Mouse (Mus musculus) common myeloid progenitor, adult 5-6 weeks (primary cell): Measurements from ENCODE around the gene Gpr179. TPM values are rescaled to one million over a fixed set of nuclear protein-coding genes. Genes with fewer than 3 reads are reported as not detected.

Experiments used
- ATAC-seq: replicated peaks from 2 replicates; pipeline ENCODE4 v1.8.0; 2016; ENCODE audit warnings: low read depth, mild to moderate bottlenecking, moderate TSS enrichment, inconsistent platforms; ENCODE audit not compliant: poor library complexity, severe bottlenecking
- total RNA-seq: library from RNA; stranded (forward); fragments of 200-1000, 187-1606 nt; gene quantifications from 2 replicates; pipeline ENCODE4 v1.2.3, GENCODE M21; 2017

Gpr179 gene
- total RNA-seq = not detected in 2 replicates

GRCm38 (mm10) chr11:97352027-97352684 is at the start of gene Gpr179:
Gene Gpr179 (minus strand): TSS chr11:97352077.
- ATAC-seq = no peak

- no peak for ATAC-seq
Observed at GRCm38 (mm10) chr11:97401082-97401481, 49.2 kb upstream of the Gpr179 start.

- ATAC-seq = peak; percentile 94
Observed at GRCm38 (mm10) chr11:97399958-97400710, 48.3 kb upstream of the Gpr179 start.

GRCm38 (mm10) chr11:97398506-97398905 is 46.6 kb upstream of the Gpr179 start:
- ATAC-seq = no peak

GRCm38 (mm10) chr11:97394146-97394545 is 42.3 kb upstream of the Gpr179 start:
- peak; percentile 91 for ATAC-seq

GRCm38 (mm10) chr11:97393658-97394057 is 41.8 kb upstream of the Gpr179 start:
- ATAC-seq = no peak

GRCm38 (mm10) chr11:97389127-97389526 is 37.2 kb upstream of the Gpr179 start:
- no peak for ATAC-seq

GRCm38 (mm10) chr11:97387811-97388210 is 35.9 kb upstream of the Gpr179 start:
- ATAC-seq = no peak

GRCm38 (mm10) chr11:97383764-97384163 is 31.9 kb upstream of the Gpr179 start:
- ATAC-seq = no peak

- no peak for ATAC-seq
Observed at GRCm38 (mm10) chr11:97383017-97383416, 31.1 kb upstream of the Gpr179 start.

GRCm38 (mm10) chr11:97380036-97380435 is 28.2 kb upstream of the Gpr179 start:
- no peak for ATAC-seq

- no peak for ATAC-seq
Observed at GRCm38 (mm10) chr11:97373402-97373801, 21.5 kb upstream of the Gpr179 start.

- no peak for ATAC-seq
Observed at GRCm38 (mm10) chr11:97372159-97372864, 20.4 kb upstream of the Gpr179 start.

GRCm38 (mm10) chr11:97370329-97371091 is 18.6 kb upstream of the Gpr179 start:
- no peak for ATAC-seq

GRCm38 (mm10) chr11:97368501-97368900 is 16.6 kb upstream of the Gpr179 start:
- no peak for ATAC-seq

GRCm38 (mm10) chr11:97365556-97365955 is 13.7 kb upstream of the Gpr179 start:
- ATAC-seq = no peak

GRCm38 (mm10) chr11:97363644-97363995 is 11.7 kb upstream of the Gpr179 start:
- no peak for ATAC-seq

- ATAC-seq = peak; percentile 14
Observed at GRCm38 (mm10) chr11:97362943-97363643, 11.2 kb upstream of the Gpr179 start.

- no peak for ATAC-seq
Observed at GRCm38 (mm10) chr11:97362649-97362942, 10.7 kb upstream of the Gpr179 start.
